Mouse (Mus musculus): ENCODE data around the gene F12. TPM values are rescaled to one million over a fixed set of nuclear protein-coding genes. Genes with fewer than 3 reads are reported as not detected.

The F12 gene
- total RNA-seq, 2 experiments from 2014 or later = 0.79 to 0.84 TPM

DNA sequence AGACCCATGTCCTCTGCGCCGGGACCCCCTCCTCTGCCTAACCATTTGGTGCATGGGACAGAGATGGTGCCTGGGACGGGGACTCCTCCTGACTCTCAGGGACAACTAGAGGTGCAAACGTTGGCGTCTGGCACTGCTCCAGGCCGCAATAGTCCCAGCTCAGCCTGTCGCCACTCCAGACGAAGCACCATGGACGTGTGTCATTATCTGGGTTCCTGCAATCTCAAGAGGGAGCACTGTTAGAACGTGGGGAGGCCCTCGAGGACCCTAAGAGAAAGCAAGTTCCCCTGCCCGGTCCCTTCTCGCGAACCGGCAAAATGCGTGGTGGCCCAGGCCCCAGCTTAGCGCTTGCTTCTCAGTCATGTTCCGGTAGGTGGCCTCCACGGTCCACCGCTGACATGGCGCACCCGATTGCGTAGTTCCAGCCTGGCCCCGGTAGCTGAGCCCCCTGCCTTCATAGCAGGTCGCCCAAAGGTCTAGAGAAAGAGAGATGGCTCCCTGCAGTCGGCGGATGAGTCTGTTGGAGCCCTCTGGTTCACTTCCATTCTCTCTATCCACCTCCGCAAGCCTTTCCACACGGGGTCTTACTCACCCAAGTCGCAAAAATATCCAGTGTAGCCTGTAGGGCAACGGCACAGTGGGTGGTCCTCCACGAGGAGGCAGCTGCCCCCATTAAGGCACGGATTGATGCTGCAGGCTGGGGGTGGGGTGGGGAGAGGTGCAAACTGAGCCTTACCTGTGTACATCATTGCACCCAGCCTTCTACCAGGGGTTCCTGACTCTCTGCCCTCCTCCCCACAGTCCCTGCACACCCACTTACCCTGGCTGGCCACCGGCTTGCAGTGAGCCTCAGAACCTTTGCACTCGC is 5.4 kb downstream of the F12 start:
- peak; percentile 62 to 66 for DNase-seq (ENCODE audit: low spot score in 2 of 2)
- intact Hi-C loops (cut with DNase I) = loop anchor here (5.0 kb wide), 1 partner anchor 116 kb away; the partner anchor contains the start of gene Ddx41

DNA sequence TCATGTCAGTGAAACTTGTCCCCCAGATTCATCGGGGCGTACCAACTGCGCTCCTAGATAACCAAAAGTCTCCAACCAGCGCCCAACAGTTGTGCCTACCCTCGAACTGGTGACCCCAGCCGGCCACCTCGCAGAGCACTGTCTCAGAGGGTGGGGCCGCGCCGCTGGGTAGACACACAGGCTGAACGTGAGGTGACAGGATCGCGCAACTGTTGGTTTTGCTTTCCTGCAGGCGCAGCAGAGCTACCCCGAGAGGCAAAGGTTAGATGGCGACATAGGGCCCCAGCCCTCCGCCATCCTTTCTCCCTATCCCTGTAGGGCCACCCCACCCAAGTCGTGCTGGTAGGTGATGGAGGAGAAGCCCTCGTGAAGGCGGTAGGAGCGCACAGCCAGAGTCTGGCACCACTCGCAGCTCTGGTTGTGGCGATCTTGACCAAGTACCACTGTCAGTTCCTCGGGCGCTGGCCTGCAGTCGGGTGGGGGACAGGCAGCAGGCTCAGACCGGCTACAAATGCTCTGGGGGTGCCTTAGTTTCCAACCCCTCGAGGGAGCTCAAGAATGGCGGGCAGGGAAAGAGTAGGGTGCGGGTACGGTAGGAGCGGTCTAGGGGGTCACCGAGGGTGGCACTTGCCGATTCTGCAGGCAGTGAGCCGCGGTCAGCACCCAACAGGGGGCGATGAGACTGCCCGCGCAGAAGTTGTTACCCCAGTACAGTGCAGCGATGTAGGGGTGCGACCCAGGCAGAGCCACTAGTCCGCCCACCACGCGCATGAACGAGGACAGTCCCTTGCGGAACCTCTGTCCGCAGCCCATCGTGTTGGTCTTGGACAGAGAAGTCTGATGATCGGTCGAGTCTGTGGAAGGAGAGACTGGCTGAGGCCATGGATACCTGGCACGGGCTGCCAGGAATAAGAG is 6.3 kb downstream of the F12 start:
- DNase-seq (ENCODE audit: low spot score in 2 of 2) = no peak
- intact Hi-C loops (cut with DNase I) = loop anchor here (5.0 kb wide), 1 partner anchor 117 kb away; the partner anchor contains the start of gene Ddx41

DNA sequence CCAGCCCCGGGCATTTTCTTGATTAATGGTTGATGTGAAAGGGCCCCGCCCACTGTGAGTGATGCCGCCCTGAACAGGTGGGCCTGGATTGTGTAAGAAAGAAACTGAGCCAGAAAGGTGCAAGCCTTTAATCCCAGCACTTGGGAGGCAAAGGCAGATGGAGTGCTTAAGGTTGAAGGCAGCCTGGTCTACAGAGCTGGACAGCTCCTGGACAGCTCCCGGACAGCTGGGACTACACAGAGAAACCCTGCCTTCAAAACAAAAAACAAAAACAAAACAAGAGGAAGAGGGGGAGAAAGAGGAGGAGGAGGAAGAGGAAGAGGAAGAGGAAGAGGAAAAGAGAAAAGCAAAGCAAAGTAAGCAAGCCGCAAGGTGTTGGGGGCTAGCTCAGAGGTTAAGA is 7.5 kb downstream of the F12 start:
- no peak for DNase-seq (ENCODE audit: low spot score in 2 of 2)
- intact Hi-C loops (cut with DNase I) = loop anchor here (2.0 kb wide), 2 partner anchors 26 to 52 kb away; partner anchors contain the start of gene Grk6

DNA sequence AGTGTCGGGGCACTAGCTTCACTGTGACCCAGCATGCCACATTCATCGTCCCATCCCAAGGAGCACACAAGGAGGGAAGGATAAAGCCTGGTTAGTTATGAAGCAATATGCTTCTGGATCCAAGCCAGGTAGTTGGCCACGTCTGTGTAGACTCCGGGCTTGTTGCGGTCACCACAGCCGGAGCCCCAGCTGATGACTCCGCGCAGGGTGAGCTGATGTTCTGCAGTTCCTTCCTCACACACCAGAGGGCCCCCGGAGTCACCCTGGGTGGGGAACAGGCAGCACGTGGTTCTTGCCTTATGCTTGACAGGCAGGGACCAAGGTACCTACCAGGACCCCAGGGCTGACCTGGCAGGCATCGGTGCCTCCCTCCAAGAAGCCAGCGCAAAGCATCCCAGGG is 8.6 kb downstream of the F12 start:
- peak; percentile 81 to 82 for DNase-seq (ENCODE audit: low spot score in 2 of 2)
- intact Hi-C loops (cut with DNase I) = loop anchor here (2.0 kb wide), 2 partner anchors 27 to 53 kb away; partner anchors contain the start of gene Grk6

DNA sequence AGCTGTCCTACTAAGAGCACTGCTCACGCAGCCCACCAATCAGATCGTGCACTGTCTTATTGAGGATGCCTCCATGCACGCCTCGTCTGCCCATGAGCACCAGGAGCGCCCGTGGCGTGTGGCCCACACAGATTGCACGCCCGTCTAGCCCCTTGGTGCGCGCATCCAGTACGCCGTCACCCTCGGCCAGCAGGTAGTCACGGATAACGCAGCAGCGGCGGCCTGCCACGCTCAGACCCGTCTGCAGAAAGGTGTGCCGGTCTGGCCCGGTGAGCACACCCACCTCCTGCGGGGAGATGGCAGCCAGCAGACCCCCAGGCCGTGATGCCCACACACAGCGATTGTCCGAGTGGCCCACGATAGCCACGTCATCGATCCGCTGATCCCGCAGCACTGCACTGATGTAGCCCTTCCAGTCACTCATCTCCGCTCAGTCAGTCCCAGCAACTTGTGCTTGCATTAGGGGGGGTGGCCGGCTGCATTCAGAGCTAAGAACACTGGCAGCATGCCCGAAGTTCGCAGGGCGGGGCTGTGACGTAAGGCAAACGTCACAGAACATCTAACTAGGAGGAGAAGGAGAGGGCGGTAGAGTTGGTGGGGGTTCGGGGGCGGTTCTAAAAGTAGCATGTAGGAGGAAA is 11.7 kb downstream of the F12 start, which contains the start of gene Pfn3:
Gene Pfn3, minus strand, starts transcription at position 490 of the 638 bp plus-strand sequence.
- intact Hi-C loops (cut with DNase I) = no loop called here
- DNase-seq (ENCODE audit: low spot score in 2 of 2) = peak; percentile 70 to 82

- no peak for DNase-seq (ENCODE audit: low spot score in 2 of 2)
- intact Hi-C loops (cut with DNase I) = no loop called here
Measured at GRCm38 (mm10) chr13:55413333-55413732, 13.3 kb downstream of the F12 start.

DNA sequence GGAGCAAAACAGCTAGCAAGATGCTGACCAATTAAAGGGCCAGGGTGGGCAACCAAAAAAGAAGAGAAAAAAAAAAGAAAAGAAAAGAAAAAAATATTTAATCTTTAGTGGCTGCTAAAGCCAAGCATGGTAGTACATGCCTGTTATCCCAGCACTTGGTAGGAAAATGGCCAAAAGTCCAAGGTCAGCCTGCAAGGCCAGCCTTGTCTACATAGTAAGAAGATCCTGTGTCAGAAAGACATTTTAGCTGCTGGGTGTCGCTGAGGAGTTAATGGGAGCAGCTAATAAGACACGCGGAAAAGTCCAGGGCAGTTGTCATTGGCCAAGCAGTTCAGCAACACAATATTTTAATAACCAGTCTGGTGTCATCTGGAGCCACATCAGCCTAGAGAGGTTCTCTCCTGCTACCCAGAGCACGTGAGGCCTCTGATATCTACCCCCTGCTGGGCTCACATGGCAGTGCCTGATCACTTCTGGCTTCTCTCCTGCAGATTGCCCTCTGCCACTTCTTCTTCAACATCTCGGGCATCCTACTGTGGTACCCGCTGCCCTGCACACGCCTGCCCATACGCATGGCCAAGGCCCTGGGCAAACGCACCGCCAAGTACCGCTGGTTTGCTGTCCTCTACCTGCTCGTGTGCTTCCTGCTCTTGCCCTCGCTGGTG is 13.8 kb downstream of the F12 start:
- DNase-seq (ENCODE audit: low spot score in 2 of 2) = no peak
- intact Hi-C loops (cut with DNase I) = no loop called here

- intact Hi-C loops (cut with DNase I) = no loop called here
- no peak for DNase-seq (ENCODE audit: low spot score in 2 of 2)
Measured at GRCm38 (mm10) chr13:55411826-55412225, 14.8 kb downstream of the F12 start.

GRCm38 (mm10) chr13:55408546-55409120 is 18.0 kb downstream of the F12 start:
- intact Hi-C loops (cut with DNase I) = no loop called here
- DNase-seq (ENCODE audit: low spot score in 2 of 2) = no peak

DNA sequence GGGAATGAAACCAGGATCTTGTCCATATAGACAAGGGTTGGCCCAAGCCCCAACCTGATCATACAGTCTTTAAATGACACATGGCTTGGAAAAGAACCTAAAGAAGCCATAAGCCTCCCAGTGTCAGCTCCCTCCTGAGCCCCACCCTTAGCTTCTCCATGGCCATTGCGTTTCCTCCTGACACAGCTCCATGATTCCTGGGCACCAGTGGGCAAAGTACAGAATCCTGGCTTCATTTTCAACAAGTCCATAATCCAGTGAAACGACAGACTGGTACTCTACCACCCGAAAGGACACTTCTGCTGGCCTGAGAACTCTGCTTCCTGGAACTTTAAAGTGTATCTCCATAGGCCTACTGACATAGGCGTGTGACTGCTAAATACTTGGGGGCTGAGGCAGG is 19.3 kb downstream of the F12 start:
- intact Hi-C loops (cut with DNase I) = no loop called here
- DNase-seq (ENCODE audit: low spot score in 2 of 2) = no peak

- intact Hi-C loops (cut with DNase I) = loop anchor here (2.0 kb wide), 2 partner anchors 61 to 107 kb away; partner anchors contain the start of gene Pdlim7
- no peak for DNase-seq (ENCODE audit: low spot score in 2 of 2)
Measured at GRCm38 (mm10) chr13:55405783-55406390, 20.7 kb downstream of the F12 start.

DNA sequence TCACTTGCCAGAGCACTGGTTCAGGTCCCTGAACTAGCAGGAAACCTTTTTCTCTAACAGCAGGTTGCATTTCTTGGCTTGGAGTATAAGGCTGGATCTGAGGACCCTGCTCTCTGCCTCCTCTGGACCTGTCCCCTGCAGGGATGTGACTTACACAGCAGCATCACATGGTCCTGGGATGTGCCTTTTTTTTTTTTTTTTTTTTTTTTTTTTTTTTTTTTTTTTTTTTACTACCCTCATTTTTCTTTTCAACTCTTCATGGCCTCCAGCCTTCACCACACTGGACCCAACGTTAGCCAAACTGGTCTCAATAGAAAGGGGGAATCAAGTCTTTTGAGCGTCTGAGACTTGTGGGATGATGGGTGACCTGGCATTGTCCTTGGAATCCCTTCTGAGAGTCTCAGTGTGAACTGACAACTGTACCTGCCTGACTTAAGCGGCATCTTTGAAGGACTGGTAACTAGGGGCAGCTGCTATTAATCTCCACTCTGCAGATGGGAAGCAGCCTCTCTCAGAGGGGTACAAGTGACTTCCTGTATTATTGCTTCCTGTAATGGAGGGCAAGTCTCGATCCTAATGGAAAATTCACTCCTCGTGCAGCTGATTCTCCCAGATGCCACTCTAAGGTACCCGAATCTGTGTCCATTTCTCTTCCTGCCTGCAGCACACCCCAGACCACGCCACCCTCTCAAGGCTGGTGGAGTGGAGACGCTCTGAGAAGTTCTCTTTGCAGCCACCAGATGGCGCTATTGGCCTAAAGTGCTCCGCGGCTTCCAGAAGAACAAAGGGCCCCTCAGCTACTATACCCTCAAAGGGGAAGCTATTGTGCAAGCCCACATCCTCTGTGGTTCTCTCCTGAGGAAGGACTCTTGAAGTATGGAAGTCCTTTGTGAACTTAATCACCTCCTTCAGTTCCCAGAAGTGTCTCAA is 21.5 kb downstream of the F12 start:
- intact Hi-C loops (cut with DNase I) = loop anchor here (2.0 kb wide), 2 partner anchors 62 to 108 kb away; partner anchors contain the start of gene Pdlim7

GRCm38 (mm10) chr13:55403935-55404852 is 22.4 kb downstream of the F12 start:
- peak; percentile 57 to 71 for DNase-seq (ENCODE audit: low spot score in 2 of 2)
- intact Hi-C loops (cut with DNase I) = loop anchor here (2.0 kb wide), 2 partner anchors 63 to 109 kb away; partner anchors contain the start of gene Pdlim7

More for the DNA sequence above, 21.5 kb downstream of the F12 start:
- DNase-seq (ENCODE audit: low spot score in 2 of 2) = peak; percentile 79

- intact Hi-C loops (cut with DNase I) = no loop called here
- no peak for DNase-seq (ENCODE audit: low spot score in 2 of 2)
Measured at GRCm38 (mm10) chr13:55403266-55403665, 23.3 kb downstream of the F12 start.

- no peak for DNase-seq (ENCODE audit: low spot score in 2 of 2)
- intact Hi-C loops (cut with DNase I) = no loop called here
Measured at GRCm38 (mm10) chr13:55400039-55400346, 26.6 kb downstream of the F12 start.

Data from left cerebral cortex, postnatal 36 days (tissue).